Mouse (Mus musculus) heart, embryonic 14.5 days (tissue): ENCODE measurements at regions not wholly inside any gene's neighbourhood (a gene's known extent, or its start where the extent isn't known, plus 50 kb on each side); places are given as distances from the start of the nearest gene placed in this dataset.

Source experiments
- ATAC-seq: fragments of 200-750 bp; cut with Nextera tagmentation; 2 replicates; pipeline ENCODE4 v1.8.0; 2017; ENCODE audit warnings: low read depth, moderate TSS enrichment; ENCODE audit not compliant: insufficient number of reproducible peaks, insufficient read depth, low FRiP score
- H3K27ac ChIP-seq, 2 experiments: fragments of 200-500 bp in 1 of 2; fragments of 300-500 bp in 1 of 2; sonication (generic) in 1 of 2; replicated peaks in 1 of 2; 2 replicates each; pipeline ENCODE4 v1.5.1; 2012 to 2014; ENCODE audit warnings: low read depth in 2 of 2, low read length in 2 of 2, control low read depth in 1 of 2, mild to moderate bottlenecking in 1 of 2, mixed read lengths in 1 of 2; ENCODE audit not compliant: control insufficient read depth in 1 of 2, insufficient read depth in 1 of 2
- H3K27me3 ChIP-seq: fragments of 300-500 bp; sonication (generic); 2 replicates; pipeline ENCODE4 v1.6.1; 2014; ENCODE audit warnings: mild to moderate bottlenecking, low read length, control low read depth; ENCODE audit not compliant: control insufficient read depth, insufficient read depth
- H3K36me3 ChIP-seq: fragments of 300-500 bp; sonication (generic); 2 replicates; pipeline ENCODE4 v1.6.1; 2014; ENCODE audit warnings: mild to moderate bottlenecking, control low read depth, low read length, mixed read lengths; ENCODE audit not compliant: control insufficient read depth, insufficient read depth
- H3K4me1 ChIP-seq, 2 experiments: fragments of 200-500 bp in 1 of 2; fragments of 300-500 bp in 1 of 2; sonication (generic) in 1 of 2; 2 replicates each; pipeline ENCODE4 v1.6.1; 2012 to 2014; ENCODE audit warnings: low read length in 2 of 2, control low read depth in 1 of 2, mixed read lengths in 1 of 2; ENCODE audit not compliant: control insufficient read depth in 2 of 2, insufficient read depth in 2 of 2
- H3K4me2 ChIP-seq: fragments of 300-500 bp; sonication (generic); 2 replicates; pipeline ENCODE4 v1.6.1; 2014; ENCODE audit warnings: mild to moderate bottlenecking, low read length
- H3K4me3 ChIP-seq, 2 experiments: fragments of 200-500 bp in 1 of 2; fragments of 300-500 bp in 1 of 2; sonication (generic) in 1 of 2; 2 replicates each; pipeline ENCODE4 v1.5.1; 2012 to 2014; ENCODE audit warnings: low read length in 2 of 2, mild to moderate bottlenecking in 2 of 2, control low read depth in 1 of 2, low read depth in 1 of 2, moderate library complexity in 1 of 2; ENCODE audit not compliant: control insufficient read depth in 1 of 2, insufficient read depth in 1 of 2
- H3K9ac ChIP-seq: fragments of 300-500 bp; sonication (generic); 2 replicates; pipeline ENCODE4 v1.6.1; 2014; ENCODE audit warnings: mild to moderate bottlenecking, low read length
- H3K9me3 ChIP-seq: fragments of 300-500 bp; sonication (generic); 2 replicates; pipeline ENCODE4 v1.6.1; 2016; ENCODE audit warnings: low read length, control low read depth; ENCODE audit not compliant: control insufficient read depth
- WGBS: fragments of 180-500 bp; shearing (Covaris S2); extraction: QIAGEN DNeasy Blood & Tissue Kit; methylation state at CpG from one replicate; pipeline ENCODE4 v1.1.7; 2014; 5-methylcytosine and 5-hydroxymethylcytosine counted together

DNA sequence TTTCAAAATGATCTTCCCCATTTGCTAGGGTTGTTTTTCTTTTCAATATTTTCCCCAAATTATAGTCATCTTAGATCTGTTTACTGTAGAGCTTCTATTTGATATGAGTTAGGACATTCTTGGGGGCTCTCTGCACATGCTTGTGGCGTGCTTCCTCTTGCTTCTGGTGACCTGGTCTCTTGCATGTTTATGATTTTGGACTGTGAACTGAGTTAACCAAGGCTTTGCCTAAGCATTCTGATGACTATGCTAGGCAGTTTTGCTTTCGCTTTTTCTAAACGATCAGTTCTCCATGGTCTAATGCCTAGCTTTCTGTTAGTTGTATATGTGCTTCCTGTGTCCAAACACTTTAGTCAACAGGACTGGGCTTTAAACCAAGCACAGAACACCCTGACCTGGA, 339.4 kb upstream of the Sphkap start:
- Histone ChIP-seq H3K9ac (no peak overlapping the region), H3K27ac (no peak overlapping the region), H3K4me2 (no peak overlapping the region), H3K36me3 (no peaks in the 10 kb centered on the region), H3K27me3 (no peaks in the 10 kb centered on the region; the same call in 1 of the 2 replicates), H3K4me1 (no peaks in the 10 kb centered on the region), H3K9me3 (no peaks in the 10 kb centered on the region), H3K4me3 (no peak overlapping the region)
- WGBS: 89% methylated on average over 3 of the region's 3 CpGs
- ATAC-seq: no peak

DNA sequence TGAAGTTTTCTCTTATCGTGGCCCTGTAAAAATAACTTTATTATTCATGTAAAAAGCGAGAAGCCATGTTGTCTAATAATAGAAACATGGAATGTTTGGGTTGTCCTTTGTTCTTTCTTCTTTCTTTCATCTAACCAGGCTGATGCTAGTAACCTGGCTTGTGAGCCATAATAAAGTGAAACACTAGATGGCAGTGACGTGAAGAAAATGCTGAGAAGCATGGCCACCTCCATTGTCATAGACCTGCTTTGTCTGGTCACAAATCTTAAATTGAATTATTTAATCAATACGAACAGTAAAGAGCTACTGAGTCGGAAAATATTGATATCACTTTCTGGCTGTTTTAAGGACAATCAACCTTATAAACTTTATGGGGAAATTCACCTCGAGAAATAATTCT, 338.0 kb upstream of the Sphkap start:
- Histone ChIP-seq H3K4me1 (no peaks in the 10 kb centered on the region), H3K4me2 (no peak overlapping the region), H3K9me3 (no peaks in the 10 kb centered on the region), H3K27ac (no peak overlapping the region), H3K36me3 (no peaks in the 10 kb centered on the region), H3K9ac (no peak overlapping the region), H3K4me3 (no peak overlapping the region), H3K27me3 (no peaks in the 10 kb centered on the region; the same call in 1 of the 2 replicates)
- WGBS: 21% methylated on average over 6 of the region's 6 CpGs
- no peak for ATAC-seq

DNA sequence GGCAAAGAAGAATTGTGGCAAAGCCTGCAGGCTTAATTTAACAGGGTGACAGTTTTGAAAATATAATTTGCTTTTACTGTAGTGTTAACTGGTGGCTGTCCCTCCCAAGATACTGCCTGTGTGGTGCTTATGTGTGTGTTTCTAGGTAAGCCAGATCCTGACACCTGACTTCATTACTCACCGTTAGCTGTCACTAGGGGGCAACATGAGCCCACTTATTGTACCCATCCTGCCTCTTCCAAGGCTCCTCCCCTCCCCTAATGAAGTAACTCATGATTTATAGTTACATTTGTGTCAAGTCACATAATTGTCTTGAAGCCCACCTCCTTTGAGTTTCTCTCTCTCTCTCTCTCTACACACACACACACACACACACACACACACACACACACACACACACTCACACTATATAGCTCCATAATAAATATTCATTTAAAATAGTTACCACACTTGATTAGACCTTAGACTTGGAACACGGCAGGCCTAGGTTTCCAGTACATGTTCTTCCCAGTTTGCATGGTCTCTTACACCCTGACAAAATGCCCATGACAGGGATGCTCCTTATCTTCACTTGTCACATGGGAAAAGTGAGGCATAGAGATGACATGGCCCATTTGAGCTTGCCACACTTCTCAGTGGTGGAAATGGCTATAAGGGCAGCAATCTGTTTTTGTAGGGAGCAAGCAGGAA, 328.6 kb upstream of the Sphkap start:
- Histone ChIP-seq H3K4me3 (no peak overlapping the region), H3K4me2 (no peak overlapping the region), H3K4me1 (no peaks in the 10 kb centered on the region), H3K9me3 (no peaks in the 10 kb centered on the region), H3K27me3 (no peaks in the 10 kb centered on the region), H3K27ac (no peak overlapping the region), H3K36me3 (no peaks in the 10 kb centered on the region), H3K9ac (no peak overlapping the region)
- ATAC-seq: no peak
- WGBS: 39% methylated on average over 2 of the region's 2 CpGs

DNA sequence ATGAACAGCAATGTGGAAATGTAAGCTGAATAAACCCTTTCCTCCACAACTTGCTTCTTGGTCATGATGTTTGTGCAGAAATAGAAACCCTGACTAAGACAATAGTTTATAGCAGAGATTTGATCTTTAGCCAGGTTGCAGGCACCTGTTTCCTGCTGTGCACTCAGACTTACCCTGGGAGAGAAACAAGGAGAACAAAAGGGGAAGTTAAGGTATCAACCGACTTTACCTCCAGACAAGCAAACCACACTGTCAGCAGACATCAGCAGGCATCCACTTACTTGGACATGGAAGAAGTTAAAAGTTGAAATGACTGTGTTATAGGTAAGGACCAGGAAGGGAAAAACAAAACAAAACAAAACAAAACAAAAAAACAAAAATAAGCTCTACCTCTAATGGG, 323.7 kb upstream of the Sphkap start:
- Histone ChIP-seq H3K9ac (no peak overlapping the region), H3K4me1 (no peaks in the 10 kb centered on the region), H3K36me3 (no peaks in the 10 kb centered on the region), H3K9me3 (no peaks in the 10 kb centered on the region), H3K27me3 (no peaks in the 10 kb centered on the region), H3K27ac (no peak overlapping the region), H3K4me2 (no peak overlapping the region), H3K4me3 (no peak overlapping the region)
- no peak for ATAC-seq
- WGBS: 69% methylated on average over 1 of the region's 1 CpGs

DNA sequence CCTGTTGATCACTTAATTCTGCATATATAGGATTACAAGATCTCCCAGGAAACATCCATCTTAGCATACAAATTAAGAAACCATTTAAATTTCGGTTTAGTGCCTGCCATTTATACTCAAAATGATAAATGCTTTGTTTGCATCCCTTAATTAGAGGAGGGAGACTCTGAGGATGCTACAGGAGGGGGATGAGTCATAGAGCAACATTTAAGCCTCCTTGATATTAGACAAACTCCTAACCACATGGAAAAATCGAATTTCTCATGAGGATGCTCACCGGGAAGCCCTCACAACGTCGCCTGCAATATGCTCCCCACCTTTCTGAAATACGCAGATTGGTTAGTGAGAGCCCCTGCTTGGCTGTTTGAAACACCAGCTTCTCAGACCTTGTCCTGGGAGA, 320.8 kb upstream of the Sphkap start:
- H3K4me3 ChIP-seq: no peak overlapping the region
- ATAC-seq: no peak
- WGBS: 70% methylated on average over 6 of the region's 6 CpGs
- H3K27me3 ChIP-seq: no peaks in the 10 kb centered on the region
- H3K4me2 ChIP-seq: no peak overlapping the region
- H3K9me3 ChIP-seq: no peaks in the 10 kb centered on the region
- no peaks in the 10 kb centered on the region for H3K4me1 ChIP-seq
- no peaks in the 10 kb centered on the region for H3K36me3 ChIP-seq
- no peak overlapping the region for H3K9ac ChIP-seq
- H3K27ac ChIP-seq: no peak overlapping the region

DNA sequence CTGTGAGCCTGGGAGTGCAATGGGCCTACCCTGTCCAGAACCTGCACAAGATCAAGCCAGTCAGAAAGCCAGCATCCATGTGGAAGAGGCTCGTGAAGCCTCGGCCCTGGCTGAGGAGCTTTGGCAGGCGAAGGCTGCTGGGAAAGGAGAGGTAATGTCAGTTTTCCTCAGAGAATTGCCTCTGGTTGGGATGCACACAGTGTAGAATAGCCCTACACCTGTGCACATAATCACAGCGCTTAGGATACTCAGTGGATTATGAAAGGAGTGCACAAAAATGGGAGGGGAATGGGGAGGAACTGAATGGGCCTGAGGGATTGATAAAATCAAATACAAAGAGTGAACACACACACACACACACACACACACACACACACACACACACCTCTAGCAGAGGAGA, 319.9 kb upstream of the Sphkap start:
- no peak overlapping the region for H3K9ac ChIP-seq
- H3K4me1 ChIP-seq: no peaks in the 10 kb centered on the region
- H3K27me3 ChIP-seq: no peaks in the 10 kb centered on the region
- ATAC-seq: no peak
- H3K4me2 ChIP-seq: no peak overlapping the region
- no peak overlapping the region for H3K27ac ChIP-seq
- 92% methylated on average over 4 of the region's 4 CpGs for WGBS
- no peaks in the 10 kb centered on the region for H3K36me3 ChIP-seq
- H3K9me3 ChIP-seq: no peaks in the 10 kb centered on the region
- H3K4me3 ChIP-seq: no peak overlapping the region

DNA sequence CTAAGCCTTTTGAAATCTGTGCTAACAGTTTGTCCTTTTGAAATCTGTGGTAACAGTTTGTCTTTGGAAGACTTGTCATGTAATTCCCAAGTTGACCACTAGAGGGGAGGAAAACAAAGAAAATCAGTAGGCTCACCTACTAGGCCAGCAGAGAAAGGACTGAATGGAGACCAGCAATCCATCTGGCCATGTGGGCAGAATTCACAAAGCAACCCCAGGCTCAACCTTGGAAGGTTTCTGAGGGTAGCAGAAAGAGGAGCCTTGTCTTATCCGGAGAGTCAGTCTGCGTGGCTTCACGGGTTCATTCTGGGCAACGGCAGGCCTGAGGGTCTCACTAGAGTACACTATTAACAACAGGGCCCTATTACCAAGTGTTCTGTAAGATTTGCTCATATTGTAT, 319.2 kb upstream of the Sphkap start:
- no peaks in the 10 kb centered on the region for H3K27me3 ChIP-seq
- H3K4me2 ChIP-seq: no peak overlapping the region
- no peaks in the 10 kb centered on the region for H3K9me3 ChIP-seq
- H3K27ac ChIP-seq: no peak overlapping the region
- H3K36me3 ChIP-seq: no peaks in the 10 kb centered on the region
- 85% methylated on average over 4 of the region's 4 CpGs for WGBS
- H3K9ac ChIP-seq: no peak overlapping the region
- no peak for ATAC-seq
- H3K4me3 ChIP-seq: no peak overlapping the region
- H3K4me1 ChIP-seq: no peaks in the 10 kb centered on the region

DNA sequence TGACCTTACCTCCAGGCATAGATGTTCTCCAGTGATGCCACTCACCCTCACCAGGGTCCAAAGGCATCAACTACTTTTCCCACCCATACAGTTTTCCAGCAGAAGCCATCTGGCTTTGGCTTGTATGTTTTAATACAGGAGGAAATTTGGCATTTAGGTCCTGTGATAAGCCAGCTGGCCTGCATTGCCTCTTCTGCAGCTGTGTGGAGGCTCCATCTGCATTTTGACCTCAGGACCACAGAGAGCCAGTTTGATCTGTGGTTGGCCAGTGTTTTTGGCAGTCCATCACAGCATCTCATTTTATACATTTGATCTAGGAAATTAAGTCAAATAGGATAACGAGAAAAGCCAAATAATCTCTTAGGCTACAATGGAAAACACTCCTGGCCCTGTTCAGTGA, 315.1 kb upstream of the Sphkap start:
- no peak overlapping the region for H3K27ac ChIP-seq
- no peak for ATAC-seq
- H3K4me2 ChIP-seq: no peak overlapping the region

More for the DNA sequence above, 315.1 kb upstream of the Sphkap start:
- no peaks in the 10 kb centered on the region for H3K27me3 ChIP-seq
- 74% methylated on average over 1 of the region's 1 CpGs for WGBS
- H3K36me3 ChIP-seq: no peaks in the 10 kb centered on the region
- H3K9me3 ChIP-seq: no peaks in the 10 kb centered on the region
- H3K9ac ChIP-seq: no peak overlapping the region
- no peak overlapping the region for H3K4me3 ChIP-seq
- H3K4me1 ChIP-seq: no peaks in the 10 kb centered on the region
